Mouse (Mus musculus) cerebellum, postnatal 14 days (tissue): ENCODE measurements around the gene Poglut1.

Experiments
- DNase-seq, 2 experiments: peaks; one replicate each; pipeline ENCODE4 v3.0.0; 2021; ENCODE audit warnings: mixed read lengths in 2 of 2

Poglut1 gene

GRCm38 (mm10) chr16:38536544-38537146 is 13.4 kb downstream of the Poglut1 start:
- peak; percentile 71 to 85 for DNase-seq

DNA sequence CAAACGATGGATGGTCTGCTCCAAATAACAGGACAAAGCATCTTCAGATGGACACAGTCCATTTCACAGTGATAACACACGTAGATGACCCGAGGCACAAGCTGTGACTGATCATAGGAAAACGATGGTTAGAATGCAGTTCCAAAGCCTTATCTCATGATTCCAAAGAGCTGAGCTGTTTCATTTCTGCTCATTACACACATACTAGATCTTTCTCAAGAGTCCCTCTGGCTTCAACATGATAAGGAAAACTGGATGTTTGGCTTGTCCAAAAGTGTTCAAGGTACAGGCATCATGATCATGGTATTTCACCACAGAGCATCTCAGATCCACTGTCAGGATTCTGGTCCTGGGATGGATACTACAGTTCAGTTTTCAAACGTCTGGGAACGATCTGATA is 23.8 kb downstream of the Poglut1 start:
- no peak for DNase-seq

DNA sequence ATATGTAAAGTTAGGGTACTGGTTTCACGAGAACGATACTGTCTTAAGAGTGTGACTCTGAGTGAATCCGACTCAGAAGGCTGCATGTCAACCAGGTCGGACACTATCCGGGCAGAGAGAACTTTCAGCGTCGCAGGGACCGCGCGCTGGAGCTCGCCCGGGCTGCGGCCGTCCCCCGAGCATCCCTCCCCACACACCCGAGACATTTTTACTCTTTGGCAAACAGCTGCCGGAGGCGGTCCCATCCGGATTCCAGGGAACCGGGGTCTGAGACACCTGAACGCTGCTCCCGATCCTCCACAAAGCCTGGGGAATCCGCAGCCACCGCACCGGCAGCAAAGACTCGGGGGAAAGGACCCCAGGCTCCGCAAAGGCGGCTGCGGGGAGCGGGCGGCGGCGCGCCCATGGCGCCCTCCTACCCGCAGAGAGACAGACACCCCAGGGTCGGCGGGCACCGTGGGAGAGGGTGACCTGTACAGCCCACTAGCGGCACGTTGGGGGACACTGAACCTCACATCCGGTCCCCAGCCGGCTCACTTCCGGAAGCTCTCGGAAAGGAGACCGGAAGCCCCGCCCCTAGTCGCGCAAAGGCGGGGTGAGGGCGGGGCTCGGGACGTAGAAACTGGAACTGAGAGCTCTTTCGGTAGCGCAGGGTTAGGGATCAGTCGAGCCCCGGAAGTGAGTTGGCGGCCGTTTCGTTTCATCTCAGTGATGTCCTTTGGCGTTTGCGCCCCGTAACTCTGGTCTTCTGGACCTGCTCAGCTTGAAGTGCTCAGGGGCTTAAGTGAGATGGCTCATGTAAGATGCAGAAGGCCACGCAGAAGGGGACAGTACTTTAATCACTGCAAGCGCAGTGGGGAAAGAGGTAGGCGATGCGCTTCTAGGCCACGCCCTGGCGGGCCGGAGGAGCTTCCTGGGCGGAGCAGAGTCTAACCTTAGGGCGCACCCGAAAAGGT is 27.7 kb downstream of the Poglut1 start, which contains the start of gene Timmdc1:
Timmdc1 (minus strand) TSS at position 535 of the 956 bp plus-strand sequence.
- DNase-seq, result peak; percentile 97 to 98

DNA sequence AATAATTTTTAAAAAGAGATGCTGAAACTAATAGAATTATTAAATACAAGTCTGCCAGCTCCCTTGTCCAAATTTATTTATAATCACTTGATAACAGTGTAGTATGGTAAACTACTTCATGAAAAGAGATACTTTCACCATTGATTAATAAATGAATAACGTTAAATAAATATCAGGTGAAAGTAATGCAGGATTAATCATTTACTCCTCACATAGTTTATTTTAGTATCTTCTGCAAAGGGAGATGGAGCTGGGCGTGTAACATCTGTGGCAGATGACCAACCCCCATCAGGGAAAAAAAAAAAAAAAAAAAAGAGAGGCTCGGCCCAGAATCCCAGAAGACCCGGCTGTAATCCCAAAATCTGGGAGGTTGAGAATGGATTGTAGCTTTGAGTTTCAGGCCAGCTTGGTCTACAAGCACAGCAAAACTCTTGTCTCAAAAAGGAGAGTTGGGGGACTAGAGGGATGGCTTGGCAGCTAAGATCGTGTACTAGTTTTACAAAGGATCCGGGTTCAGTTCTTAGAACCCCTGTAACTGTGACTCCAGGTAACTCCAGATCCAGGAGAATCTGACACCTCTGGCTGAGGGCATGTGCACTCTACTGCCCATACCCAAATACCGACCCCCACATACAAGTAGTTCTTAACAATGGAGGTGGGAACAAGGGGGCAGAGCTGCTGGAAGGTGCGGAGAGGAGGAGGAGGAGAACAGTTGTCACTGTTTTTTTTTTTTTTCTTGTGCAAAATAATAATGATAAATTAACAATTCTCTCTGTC is 28.7 kb downstream of the Poglut1 start:
- no peak for DNase-seq

GRCm38 (mm10) chr16:38519140-38519539 is 30.9 kb downstream of the Poglut1 start:
- DNase-seq, result no peak

GRCm38 (mm10) chr16:38510846-38511245 is 39.2 kb downstream of the Poglut1 start:
- DNase-seq, result no peak

- peak; percentile 77 to 79 for DNase-seq
These were observed 43.9 kb downstream of the Poglut1 start for GRCm38 (mm10) chr16:38506041-38506634.

GRCm38 (mm10) chr16:38503528-38503927 is 46.5 kb downstream of the Poglut1 start:
- DNase-seq, result no peak

DNA sequence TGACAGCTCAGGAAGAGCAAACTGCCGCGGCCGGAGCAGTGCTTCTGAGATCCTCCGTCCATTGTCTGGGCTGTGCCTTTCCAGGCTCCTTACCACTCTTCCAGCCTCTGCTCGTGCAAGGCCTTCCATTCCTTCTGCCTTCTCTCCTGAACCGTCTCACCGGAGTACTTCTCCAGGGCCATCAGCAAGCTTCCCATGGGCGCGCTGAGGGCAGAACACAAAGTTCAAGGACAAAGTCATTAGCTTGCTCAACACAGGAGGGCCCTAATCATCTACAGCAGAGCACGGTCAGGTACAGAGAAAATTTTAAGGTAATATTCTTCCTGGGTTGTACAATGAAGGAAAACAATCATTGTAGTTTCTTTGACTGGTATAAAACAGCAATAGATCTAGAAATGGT is 47.6 kb downstream of the Poglut1 start:
- no peak for DNase-seq

DNA sequence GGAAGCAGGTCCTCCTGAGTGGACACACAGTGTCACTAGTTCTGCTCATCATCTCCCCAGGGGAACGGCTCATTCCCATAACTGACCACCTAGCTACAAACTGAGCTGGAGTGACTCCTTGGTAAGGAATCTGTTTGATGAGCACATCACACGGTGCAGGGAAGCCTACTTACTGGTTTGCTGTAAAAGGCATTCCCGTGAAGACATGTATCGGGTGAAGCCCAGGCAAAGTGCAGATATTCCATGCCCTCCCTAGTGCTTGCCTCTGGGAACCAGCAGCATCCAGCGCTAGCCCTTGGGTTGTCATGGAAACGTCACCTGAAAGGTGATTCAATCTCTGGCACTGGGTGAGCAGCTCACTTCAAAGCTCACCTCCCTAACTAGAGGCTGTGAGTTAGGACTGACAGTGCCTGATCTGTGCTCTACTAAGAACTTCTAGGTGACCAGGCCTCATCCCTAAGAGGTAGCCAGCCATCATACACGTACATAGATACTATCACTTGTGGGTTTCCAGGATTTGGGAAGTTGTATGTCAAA is 53.4 kb downstream of the Poglut1 start:
- no peak for DNase-seq

- no peak for DNase-seq
These were observed 56.2 kb downstream of the Poglut1 start for GRCm38 (mm10) chr16:38493890-38494289.

- DNase-seq, result no peak
These were observed 57.5 kb downstream of the Poglut1 start for GRCm38 (mm10) chr16:38492551-38492950.

DNA sequence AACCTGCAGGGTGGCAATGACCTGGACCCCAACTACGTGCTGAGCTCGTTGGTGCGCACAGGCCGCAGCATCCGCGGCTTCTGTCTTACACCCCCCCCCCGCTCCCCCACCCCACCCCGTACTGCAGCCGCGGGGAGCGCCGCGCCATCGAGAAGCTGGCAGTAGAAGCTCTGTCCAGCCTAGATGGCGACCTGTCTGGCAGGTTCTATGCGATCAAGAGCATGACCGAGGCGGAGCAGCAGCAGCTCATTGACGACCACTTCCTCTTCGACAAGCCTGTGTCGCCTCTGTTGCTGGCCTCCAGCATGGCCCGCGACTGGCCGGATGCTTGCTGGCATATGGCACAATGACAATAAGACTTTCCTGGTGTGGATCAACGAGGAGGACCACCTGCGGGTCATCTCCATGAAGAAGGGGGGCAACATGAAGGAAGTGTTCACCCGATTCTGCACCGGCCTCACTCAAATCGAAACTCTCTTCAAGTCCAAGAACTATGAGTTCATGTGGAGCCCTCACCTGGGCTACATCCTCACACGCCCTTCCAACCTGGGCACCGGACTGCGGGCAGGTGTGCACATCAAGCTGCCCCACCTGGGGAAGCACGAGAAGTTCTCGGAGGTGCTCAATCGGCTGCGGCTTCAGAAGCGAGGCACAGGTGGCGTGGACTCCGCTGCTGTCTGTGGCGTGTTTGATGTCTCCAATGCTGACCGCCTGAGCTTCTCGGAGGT is 66.3 kb downstream of the Poglut1 start:
- peak; percentile 4 to 9 for DNase-seq

GRCm38 (mm10) chr16:38482780-38483562 is 67.1 kb downstream of the Poglut1 start:
- DNase-seq, result peak; percentile 30 to 59

GRCm38 (mm10) chr16:38481327-38481726 is 68.7 kb downstream of the Poglut1 start:
- no peak for DNase-seq

GRCm38 (mm10) chr16:38478296-38478695 is 71.8 kb downstream of the Poglut1 start:
- no peak for DNase-seq

DNA sequence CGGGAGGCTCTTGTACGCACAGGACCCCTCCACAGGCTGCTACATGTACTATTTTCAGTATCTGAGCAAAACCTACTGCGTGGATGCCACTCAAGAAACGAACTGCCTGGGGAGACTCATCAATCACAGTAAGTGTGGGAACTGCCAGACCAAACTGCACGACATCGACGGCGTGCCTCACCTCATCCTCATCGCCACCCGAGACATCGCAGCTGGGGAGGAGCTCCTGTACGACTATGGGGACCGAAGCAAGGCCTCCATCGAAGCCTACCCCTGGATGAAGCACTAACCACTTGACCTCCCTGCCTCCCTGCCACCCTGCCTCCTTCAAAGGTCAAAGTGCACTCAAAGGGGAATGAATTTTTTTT is 72.8 kb downstream of the Poglut1 start:
- peak in 1 of 2 experiments; percentile 19 for DNase-seq

DNA sequence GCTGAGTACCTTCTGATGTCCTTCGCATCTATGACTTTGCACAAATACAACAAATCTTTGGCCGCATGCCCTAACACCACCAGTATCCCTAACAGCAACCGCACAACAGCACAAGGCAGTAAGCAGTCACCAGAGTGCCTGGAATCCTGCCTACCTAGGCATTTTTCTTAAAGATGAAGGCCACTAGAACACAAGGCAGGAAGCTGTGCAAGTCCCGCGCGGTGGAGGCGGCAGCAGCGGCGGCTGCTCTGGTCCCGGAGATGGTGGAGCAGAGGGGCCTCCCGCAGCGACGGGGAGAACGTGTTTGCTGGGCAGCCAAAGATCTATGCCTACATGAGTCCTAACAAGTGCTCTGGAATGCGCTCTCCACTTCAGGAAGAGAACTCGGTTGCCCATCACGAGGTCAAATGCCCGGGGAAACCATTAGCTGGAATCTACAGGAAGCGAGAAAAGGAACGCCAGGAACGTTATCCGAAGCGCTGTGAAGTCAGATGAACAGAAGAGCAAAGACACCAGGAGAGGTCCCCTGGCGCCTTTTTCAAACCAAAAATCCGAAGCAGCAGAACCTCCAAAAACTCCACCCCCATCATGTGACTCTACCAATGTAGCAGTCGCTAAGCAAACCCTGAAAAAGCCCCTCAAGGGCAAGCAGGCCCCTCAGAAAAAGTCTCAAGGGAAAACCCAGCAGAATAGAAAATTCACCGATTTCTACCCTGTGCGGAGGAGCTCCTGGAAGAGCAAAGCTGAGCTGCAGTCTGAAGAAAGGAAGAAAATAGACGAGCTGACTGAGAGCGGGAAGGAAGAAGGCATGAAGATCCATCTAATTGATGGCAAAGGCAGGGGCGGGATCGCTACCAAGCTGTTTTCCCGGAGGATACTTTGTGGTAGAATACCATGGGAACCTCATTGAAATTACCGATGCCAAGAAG is 73.5 kb downstream of the Poglut1 start:
- peak; percentile 45 to 56 for DNase-seq

- no peak for DNase-seq
These were observed 74.3 kb downstream of the Poglut1 start for GRCm38 (mm10) chr16:38475681-38476311.
